Mouse (Mus musculus) heart, embryonic 15.5 days (tissue): ENCODE data around the gene Klhl26. TPM values are rescaled to one million over a fixed set of nuclear protein-coding genes. Genes with fewer than 3 reads are reported as not detected.

Experiments
- ATAC-seq: fragments of 200-750 bp; cut with Nextera tagmentation; replicated peaks from 2 replicates; pipeline ENCODE4 v1.8.0; 2017; ENCODE audit warnings: low read depth, moderate TSS enrichment; ENCODE audit not compliant: insufficient number of reproducible peaks, insufficient read depth, low FRiP score
- H3K27ac ChIP-seq: fragments of 300-500 bp; sonication (generic); 2 replicates; pipeline ENCODE4 v1.5.1; 2015; ENCODE audit warnings: mild to moderate bottlenecking, inconsistent platforms
- H3K27me3 ChIP-seq: fragments of 300-500 bp; sonication (generic); 2 replicates; pipeline ENCODE4 v1.6.1; 2015; ENCODE audit warnings: inconsistent platforms
- H3K36me3 ChIP-seq: fragments of 300-500 bp; sonication (generic); 2 replicates; pipeline ENCODE4 v1.6.1; 2015; ENCODE audit warnings: mild to moderate bottlenecking, inconsistent platforms
- H3K4me1 ChIP-seq: fragments of 300-500 bp; sonication (generic); replicated peaks from 2 replicates; pipeline ENCODE4 v1.6.1; 2015; ENCODE audit warnings: inconsistent platforms
- H3K4me2 ChIP-seq: fragments of 300-500 bp; sonication (generic); 2 replicates; pipeline ENCODE4 v1.6.1; 2015; ENCODE audit warnings: inconsistent platforms, mild to moderate bottlenecking, moderate library complexity
- H3K4me3 ChIP-seq: fragments of 300-500 bp; sonication (generic); 2 replicates; pipeline ENCODE4 v1.5.1; 2015; ENCODE audit warnings: mild to moderate bottlenecking, inconsistent platforms
- H3K9ac ChIP-seq: fragments of 300-500 bp; sonication (generic); 2 replicates; pipeline ENCODE4 v1.6.1; 2015; ENCODE audit warnings: mild to moderate bottlenecking, inconsistent platforms
- H3K9me3 ChIP-seq: fragments of 300-500 bp; sonication (generic); replicated peaks from 2 replicates; pipeline ENCODE4 v1.6.1; 2016; ENCODE audit warnings: inconsistent platforms
- WGBS: fragments of 180-500 bp; shearing (Covaris S2); methylation state at CpG from one replicate; pipeline ENCODE4 v1.1.7; 2015; ENCODE audit warnings: mixed read lengths; 5-methylcytosine and 5-hydroxymethylcytosine counted together
- polyA plus RNA-seq: library from polyadenylated mRNA; unstranded; fragments of >200 nt; fragmentation: Nextera tagmentation; extraction: Ambion mirVana; gene quantifications from 2 replicates; pipeline ENCODE4 v1.2.1, GENCODE M21; 2015

The Klhl26 gene
- polyA plus RNA-seq, 1 experiment from 2014 or later = 8.7 TPM

DNA sequence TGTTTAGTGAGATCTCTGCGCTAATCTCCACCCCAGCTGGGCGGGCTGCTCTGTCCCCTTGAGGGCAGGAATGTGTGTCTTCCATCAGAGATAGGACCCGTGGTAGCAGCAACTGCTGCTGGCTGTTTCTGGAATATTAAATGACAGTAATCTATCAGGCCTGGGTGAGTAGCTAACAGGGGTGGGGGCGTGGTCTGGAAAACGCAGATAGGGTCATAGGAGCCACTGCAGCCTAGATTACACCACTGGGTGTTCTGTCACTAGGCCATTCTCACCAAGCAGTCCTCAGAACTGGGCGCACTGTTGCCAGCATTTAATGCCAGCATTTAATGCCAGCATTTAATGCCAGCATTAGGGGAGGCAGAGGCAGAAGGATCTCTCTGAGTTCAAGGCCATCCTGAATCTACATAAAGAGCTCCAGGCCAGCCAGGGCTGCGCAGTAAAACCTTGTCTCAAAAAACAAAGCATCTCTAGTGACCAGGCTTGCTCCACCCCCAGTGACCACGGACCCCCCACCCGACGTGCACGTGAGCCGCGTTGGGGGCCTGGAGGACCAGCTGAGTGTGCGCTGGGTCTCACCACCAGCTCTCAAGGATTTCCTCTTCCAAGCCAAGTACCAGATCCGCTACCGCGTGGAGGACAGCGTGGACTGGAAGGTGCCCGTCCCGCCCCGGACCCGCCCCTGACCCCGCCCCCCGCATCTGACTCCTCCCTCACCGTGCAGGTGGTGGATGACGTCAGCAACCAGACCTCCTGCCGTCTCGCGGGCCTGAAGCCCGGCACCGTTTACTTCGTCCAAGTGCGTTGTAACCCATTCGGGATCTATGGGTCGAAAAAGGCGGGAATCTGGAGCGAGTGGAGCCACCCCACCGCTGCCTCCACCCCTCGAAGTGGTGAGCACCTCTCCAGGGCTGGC, 23.9 kb upstream of the Klhl26 start:
- no peak for ATAC-seq
- H3K36me3 ChIP-seq = no peaks in the 10 kb centered on the region
- H3K4me3 ChIP-seq = 0 out of 2 replicates have a peak overlapping the region, but pooled peaks have one; percentile 2
- peaks cover 78% of the 10 kb centered on the region for H3K27me3 ChIP-seq
- no peak overlapping the region for H3K27ac ChIP-seq
- no peaks in the 10 kb centered on the region for H3K9me3 ChIP-seq
- WGBS = 9% methylated on average over 39 of the region's 39 CpGs
- H3K9ac ChIP-seq = no peak overlapping the region
- peak overlapping the region; percentile 17; the same call in 1 of the 2 replicates for H3K4me2 ChIP-seq
- H3K4me1 ChIP-seq = peaks cover 42% of the 10 kb centered on the region

DNA sequence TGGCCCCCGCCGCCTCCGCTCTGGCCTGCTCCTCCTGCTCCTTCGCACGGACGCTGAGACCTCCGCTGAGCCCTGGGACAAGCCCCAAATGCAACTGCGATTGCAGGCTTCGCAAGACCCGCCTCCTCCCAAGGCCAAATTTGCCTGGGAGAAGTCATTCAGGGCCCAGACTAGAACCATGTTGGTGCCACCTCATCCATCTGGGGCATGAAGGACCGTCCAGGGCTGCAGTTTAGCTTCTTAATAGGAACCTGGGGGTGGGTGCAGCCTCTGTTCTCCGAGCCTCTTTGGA, 18.9 kb upstream of the Klhl26 start:
- peaks cover 100% of the 10 kb centered on the region for H3K27me3 ChIP-seq
- H3K9me3 ChIP-seq = no peaks in the 10 kb centered on the region
- H3K4me2 ChIP-seq = no peak overlapping the region
- WGBS = 8% methylated on average over 12 of the region's 12 CpGs
- ATAC-seq = no peak
- no peak overlapping the region for H3K27ac ChIP-seq
- H3K4me1 ChIP-seq = peaks cover 35% of the 10 kb centered on the region
- H3K9ac ChIP-seq = no peak overlapping the region
- H3K36me3 ChIP-seq = no peaks in the 10 kb centered on the region
- peak overlapping the region; percentile 6; the same call in 1 of the 2 replicates for H3K4me3 ChIP-seq

DNA sequence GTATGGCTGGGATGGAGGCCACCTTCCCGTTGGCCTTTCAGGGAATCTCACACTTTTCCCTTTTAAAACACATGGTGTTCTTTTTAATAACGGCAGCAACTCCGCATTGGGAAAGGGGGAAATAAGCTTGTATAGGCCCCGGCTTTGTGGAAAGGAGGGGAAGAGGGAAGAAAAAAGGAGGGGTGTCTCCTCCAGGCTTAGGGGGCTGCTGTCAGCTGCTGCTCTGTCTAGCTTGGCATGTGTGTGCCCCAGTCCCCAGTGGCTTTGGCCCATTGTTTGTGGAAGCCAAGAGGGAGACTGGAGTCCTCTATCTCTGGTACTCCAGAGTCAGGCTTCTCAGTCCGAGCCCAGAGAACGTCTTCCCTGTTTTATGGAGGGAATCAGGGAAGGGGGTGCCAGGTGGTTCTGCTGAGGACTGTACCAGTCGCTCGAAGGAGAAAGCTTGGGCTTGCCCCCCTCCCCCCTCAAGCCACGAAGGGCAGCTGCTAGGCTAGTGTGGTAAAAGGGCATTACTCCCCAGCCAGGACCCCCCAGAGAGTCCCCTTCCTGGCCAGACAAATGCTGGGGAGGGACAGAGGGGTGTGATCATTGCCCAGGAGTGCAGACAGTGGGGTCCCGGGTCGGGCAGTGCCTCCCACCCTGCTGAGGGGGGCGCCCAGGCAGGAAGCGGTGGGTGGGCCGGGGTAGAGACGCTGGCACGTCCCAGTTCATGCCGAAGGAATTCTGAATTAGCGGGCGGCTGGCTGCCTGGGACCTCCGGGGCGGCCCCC, 18.4 kb upstream of the Klhl26 start:
- Histone ChIP-seq H3K4me2 (no peak overlapping the region), H3K36me3 (no peaks in the 10 kb centered on the region), H3K9me3 (no peaks in the 10 kb centered on the region), H3K27me3 (peaks cover 100% of the 10 kb centered on the region), H3K9ac (0 out of 2 replicates have a peak overlapping the region, but pooled peaks have one; percentile 3), H3K4me3 (peak overlapping the region; percentile 6; the same call in 1 of the 2 replicates), H3K4me1 (peaks cover 33% of the 10 kb centered on the region), H3K27ac (no peak overlapping the region)
- ATAC-seq = no peak
- WGBS = 6% methylated on average over 21 of the region's 21 CpGs

DNA sequence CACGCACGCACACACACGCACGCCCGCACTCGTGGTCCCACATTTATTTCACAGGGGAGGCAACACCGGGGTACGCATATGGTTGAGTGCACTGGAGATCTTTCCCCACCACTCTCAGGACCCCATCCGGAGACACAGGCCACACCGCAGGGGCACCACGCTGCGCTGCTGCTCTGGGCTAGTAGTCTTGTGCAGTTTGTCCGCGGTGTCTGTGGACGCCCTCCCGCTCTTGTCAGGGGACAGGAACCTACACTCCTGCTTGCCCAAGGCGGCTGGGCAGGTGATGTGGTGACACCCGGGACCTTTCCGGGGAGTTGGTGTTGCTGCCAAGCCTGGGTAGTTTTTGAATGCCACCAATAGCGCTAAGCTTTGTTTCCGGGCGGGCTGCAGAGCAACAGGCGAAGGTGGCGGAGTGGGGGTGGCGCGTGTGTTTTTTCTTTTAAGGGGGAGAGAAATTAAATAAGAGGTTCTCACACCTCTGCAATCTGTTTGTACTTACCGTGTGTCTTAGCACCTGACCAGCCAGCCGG, 17.7 kb upstream of the Klhl26 start:
- H3K27ac ChIP-seq = no peak overlapping the region
- H3K9me3 ChIP-seq = no peaks in the 10 kb centered on the region
- 3% methylated on average over 28 of the region's 28 CpGs for WGBS
- ATAC-seq = no peak
- H3K36me3 ChIP-seq = no peaks in the 10 kb centered on the region
- peaks cover 36% of the 10 kb centered on the region for H3K4me1 ChIP-seq
- peaks cover 100% of the 10 kb centered on the region for H3K27me3 ChIP-seq
- peak overlapping the region; percentile 49 for H3K4me3 ChIP-seq
- H3K9ac ChIP-seq = no peak overlapping the region
- H3K4me2 ChIP-seq = peak overlapping the region; percentile 80; the same call in 1 of the 2 replicates

DNA sequence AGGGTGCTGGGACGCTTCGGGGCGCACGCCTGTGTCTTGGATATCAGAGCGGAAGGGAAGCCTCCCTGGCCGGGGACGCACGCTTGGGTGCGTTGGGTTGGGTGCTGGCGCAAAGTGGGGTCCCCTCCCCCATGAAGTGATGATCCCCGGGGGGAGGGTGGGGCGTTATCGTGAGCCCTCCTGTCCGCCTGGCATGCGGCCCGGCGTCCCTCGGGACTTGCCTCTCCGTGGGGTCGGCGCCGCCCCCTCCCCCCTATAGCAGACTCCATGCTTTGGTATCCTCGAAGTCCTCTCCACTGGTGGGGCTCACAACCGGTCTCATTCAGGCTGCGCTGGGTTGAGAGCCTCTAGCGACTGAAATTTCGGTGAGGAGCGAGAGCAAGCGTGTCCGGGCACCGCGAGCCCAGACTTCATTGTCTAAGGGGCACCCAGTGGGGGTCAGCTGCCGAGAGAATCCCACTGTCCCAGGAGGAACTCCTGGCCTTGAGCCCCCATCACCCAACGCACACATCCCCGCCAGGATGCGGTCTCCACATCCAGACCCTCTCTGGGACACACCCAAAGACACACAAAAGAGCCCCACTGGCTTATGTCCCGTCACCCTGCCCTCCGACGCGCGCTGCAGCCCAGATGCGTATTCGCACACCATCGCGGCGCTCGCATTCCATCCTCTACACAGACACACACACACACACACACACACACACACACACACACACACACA, 17.1 kb upstream of the Klhl26 start:
- Histone ChIP-seq H3K4me3 (peak overlapping the region; percentile 49), H3K9ac (no peak overlapping the region), H3K4me1 (peaks cover 42% of the 10 kb centered on the region), H3K27ac (no peak overlapping the region), H3K36me3 (no peaks in the 10 kb centered on the region), H3K9me3 (no peaks in the 10 kb centered on the region), H3K27me3 (peaks cover 100% of the 10 kb centered on the region), H3K4me2 (peak overlapping the region; percentile 80)
- no peak for ATAC-seq
- 3% methylated on average over 47 of the region's 47 CpGs for WGBS

DNA sequence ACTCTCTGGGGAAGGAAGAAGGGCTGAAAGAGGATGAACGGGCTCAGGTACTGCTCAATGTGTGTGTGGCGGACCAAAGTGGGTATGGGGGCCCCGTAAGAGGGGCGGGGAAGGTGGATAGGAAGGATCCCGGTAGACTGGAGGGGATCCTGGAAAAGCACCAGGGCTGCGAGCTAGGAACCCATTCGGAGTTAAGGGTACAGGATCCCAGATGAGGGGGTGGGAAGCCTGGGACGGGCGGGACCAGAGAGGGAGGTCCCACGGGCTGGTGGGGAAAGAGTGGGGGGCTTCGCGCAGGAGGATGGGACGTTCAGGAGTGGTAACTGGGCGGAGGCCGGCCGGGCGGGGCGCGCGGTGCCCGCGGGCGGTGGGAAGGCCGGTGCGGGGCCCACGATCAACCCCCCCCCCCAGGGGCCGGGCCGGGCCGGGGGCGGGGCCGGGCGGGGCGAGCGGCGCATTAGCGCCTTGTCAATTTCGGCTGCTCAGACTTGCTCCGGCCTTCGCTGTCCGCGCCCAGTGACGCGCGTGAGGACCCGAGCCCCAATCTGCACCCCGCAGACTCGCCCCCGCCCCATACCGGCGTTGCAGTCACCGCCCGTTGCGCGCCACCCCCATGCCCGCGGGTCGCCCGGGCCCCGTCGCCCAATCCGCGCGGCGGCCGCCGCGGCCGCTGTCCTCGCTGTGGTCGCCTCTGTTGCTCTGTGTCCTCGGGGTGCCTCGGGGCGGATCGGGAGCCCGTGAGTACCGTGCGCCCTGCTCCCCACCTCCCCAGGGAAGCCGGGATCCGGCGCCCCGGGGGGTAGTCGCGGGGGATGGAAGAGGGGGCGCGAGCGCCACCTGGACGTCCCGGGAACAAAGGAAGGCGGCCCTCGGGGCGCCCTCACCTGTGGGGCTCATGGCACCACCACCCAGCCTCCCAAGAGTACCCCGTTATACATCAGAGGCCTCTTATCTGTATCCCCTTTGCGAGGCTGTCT, 16.2 kb upstream of the Klhl26 start, which contains the start of gene Crlf1:
TSS of gene Crlf1 (plus strand) at position 495 of the 977 bp plus-strand sequence.
- Histone ChIP-seq H3K36me3 (no peaks in the 10 kb centered on the region), H3K27me3 (peaks cover 100% of the 10 kb centered on the region), H3K4me2 (peak within 1 kb of the TSS; percentile 80), H3K4me3 (peak within 1 kb of the TSS; percentile 49), H3K4me1 (peaks cover 51% of the 10 kb centered on the region), H3K9ac (peak within 1 kb of the TSS; percentile 10; the same call in 1 of the 2 replicates), H3K9me3 (no peaks in the 10 kb centered on the region), H3K27ac (no peak within 1 kb of the TSS)
- under 1% methylated on average over 58 of the region's 93 CpGs for whole genome bisulfite sequencing
- ATAC-seq = no peak

DNA sequence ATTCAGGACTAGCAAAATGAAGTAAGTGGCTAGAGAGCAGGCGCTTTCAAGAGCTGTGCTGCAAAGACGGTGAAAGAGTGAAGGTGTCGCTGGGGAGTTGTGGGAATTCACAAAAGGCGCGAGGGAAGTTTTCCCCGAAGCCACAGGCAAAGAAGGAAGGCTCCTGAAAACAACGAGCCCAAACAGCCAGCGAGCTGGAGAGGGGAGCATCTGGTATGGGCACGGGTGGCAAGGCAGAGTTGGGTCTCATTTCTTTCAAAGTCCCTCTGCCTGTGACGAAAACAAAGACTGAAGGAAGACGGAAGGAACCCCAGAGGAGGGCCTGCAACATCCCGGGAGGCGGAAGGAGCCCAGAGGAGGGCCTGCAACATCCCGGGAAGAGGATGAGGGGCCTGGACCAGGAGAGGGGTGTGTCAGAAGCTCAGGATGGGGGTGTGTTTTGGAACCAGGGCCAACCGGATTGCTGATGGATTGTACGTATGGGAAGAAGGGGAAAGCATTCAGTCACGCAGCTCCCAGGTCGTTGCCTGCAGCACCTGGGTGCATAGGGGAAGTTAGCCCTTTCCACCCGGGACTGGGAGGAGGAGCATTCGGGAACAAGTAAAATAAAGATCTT, 14.2 kb upstream of the Klhl26 start:
- WGBS = 5% methylated on average over 20 of the region's 20 CpGs
- peaks cover 60% of the 10 kb centered on the region for H3K4me1 ChIP-seq
- H3K36me3 ChIP-seq = no peaks in the 10 kb centered on the region
- no peak overlapping the region for H3K27ac ChIP-seq
- ATAC-seq = no peak
- H3K4me3 ChIP-seq = no peak overlapping the region
- peaks cover 98% of the 10 kb centered on the region for H3K27me3 ChIP-seq
- no peak overlapping the region for H3K9ac ChIP-seq
- no peak overlapping the region for H3K4me2 ChIP-seq
- H3K9me3 ChIP-seq = no peaks in the 10 kb centered on the region

DNA sequence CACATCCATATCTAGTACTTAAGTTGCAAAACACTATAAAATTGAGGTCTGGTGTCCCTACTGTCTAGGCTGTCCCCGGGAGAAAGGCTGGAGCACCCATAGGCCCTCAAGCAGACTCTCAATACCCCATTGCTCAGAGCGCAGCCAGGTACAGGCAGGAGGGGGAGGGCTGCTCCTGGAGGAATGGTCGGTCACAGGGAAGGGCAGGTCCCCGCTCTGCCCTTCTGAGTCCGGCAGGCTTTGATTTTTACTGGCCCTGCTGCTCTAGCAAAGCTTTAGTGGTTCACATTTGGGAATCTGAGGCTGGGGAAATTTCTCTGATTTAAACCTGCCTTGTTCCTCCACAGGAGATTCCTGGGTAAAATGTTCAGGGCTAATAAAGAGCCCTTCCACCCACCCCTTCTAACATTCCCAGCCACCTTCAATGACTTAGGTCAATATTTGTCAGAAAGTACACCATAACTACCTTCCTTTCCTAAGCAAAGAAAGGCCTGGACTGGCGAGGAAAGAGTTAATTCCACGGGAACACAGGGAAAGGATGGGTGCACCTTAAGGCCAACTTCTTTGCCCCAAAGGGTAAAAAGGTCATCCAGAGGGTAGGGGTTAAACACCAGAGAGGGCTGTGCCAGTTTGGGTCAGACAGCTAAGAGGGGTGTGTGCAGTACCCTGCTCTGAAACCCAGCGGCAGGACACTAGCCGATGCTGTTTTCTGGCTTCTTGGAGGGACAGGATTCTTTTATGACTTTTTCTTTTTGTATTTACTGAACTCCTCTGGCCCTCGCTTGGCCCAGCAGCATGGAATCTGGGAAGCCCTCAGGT, 13.5 kb upstream of the Klhl26 start:
- 18% methylated on average over 10 of the region's 10 CpGs for WGBS
- H3K27me3 ChIP-seq = peaks cover 98% of the 10 kb centered on the region
- H3K36me3 ChIP-seq = no peaks in the 10 kb centered on the region
- no peak overlapping the region for H3K9ac ChIP-seq
- no peak for ATAC-seq
- H3K4me3 ChIP-seq = peak overlapping the region; percentile 40; the same call in 1 of the 2 replicates
- peaks cover 56% of the 10 kb centered on the region for H3K4me1 ChIP-seq
- no peaks in the 10 kb centered on the region for H3K9me3 ChIP-seq
- H3K27ac ChIP-seq = no peak overlapping the region; the same call in 1 of the 2 replicates
- H3K4me2 ChIP-seq = peak overlapping the region; percentile 62; the same call in 1 of the 2 replicates

DNA sequence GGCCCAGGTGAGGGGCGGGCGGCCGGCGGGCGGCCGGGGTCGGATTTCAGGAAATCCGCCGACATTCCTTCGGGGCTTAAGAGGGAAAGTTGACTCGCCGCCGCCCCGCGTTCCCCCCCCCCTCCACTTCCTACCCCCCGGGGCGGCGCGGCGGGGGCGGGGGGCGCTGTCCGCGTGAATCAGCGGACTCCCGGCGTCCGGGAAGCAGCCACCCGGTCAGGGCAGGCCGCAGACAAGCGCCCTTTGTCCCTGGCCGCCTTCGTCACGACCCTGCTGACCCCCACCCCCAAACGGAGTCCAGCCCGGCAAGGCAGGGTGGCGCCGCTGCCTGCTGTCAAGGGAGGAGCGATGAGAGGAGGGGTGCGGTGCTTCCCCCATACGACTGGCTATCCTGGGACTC, 12.8 kb upstream of the Klhl26 start:
- no peaks in the 10 kb centered on the region for H3K9me3 ChIP-seq
- WGBS = under 1% methylated on average over 35 of the region's 41 CpGs
- peak overlapping the region; percentile 40 for H3K4me3 ChIP-seq
- no peak overlapping the region; the same call in 1 of the 2 replicates for H3K27ac ChIP-seq
- H3K4me1 ChIP-seq = peaks cover 56% of the 10 kb centered on the region
- no peak for ATAC-seq
- peak overlapping the region; percentile 62 for H3K4me2 ChIP-seq
- H3K9ac ChIP-seq = peak overlapping the region; percentile 25; the same call in 1 of the 2 replicates
- H3K27me3 ChIP-seq = peaks cover 98% of the 10 kb centered on the region
- H3K36me3 ChIP-seq = no peaks in the 10 kb centered on the region
